Mouse (Mus musculus) G1E (cell line): ENCODE measurements around the gene Epb41l3. TPM values are rescaled to one million over a fixed set of nuclear protein-coding genes. Genes with fewer than 3 reads are reported as not detected.

Experiments used
- ATAC-seq: 2 replicates; pipeline ENCODE4 v1.8.0; 2016; ENCODE audit warnings: mild to moderate bottlenecking; ENCODE audit not compliant: insufficient number of reproducible peaks, poor library complexity, low FRiP score, severe bottlenecking; ENCODE audit errors: extremely low read depth
- DNase-seq: peaks from one replicate; pipeline ENCODE4 v3.0.0; 2012; ENCODE audit warnings: low spot score
- H3K27me3 ChIP-seq: 2 replicates; pipeline ENCODE4 v1.6.1; 2012; ENCODE audit warnings: mild to moderate bottlenecking, low read length, inconsistent platforms; ENCODE audit not compliant: insufficient read depth
- H3K36me3 ChIP-seq: replicated peaks from 2 replicates; pipeline ENCODE3; 2012; ENCODE audit warnings: mild to moderate bottlenecking, inconsistent platforms
- H3K4me1 ChIP-seq: 2 replicates; pipeline ENCODE4 v1.6.1; 2012; ENCODE audit warnings: low read depth, low read length, inconsistent platforms, mixed read lengths; ENCODE audit not compliant: insufficient read depth
- H3K4me3 ChIP-seq: 2 replicates; pipeline ENCODE4 v1.5.1; 2012; ENCODE audit warnings: low read depth, mild to moderate bottlenecking, inconsistent platforms, low read length, moderate library complexity, mixed read lengths
- H3K9me3 ChIP-seq: replicated peaks from 2 replicates; pipeline ENCODE4 v1.6.1; 2012; ENCODE audit warnings: inconsistent platforms
- CTCF ChIP-seq: IDR thresholded peaks from 2 replicates; pipeline ENCODE4 v1.5.1; 2012; ENCODE audit warnings: low read depth, low read length, inconsistent platforms, mixed read lengths
- GATA1 ChIP-seq: IDR thresholded peaks from 2 replicates; pipeline ENCODE4 v1.6.1; 2012; ENCODE audit warnings: borderline replicate concordance, low read length, inconsistent platforms, mixed read lengths
- GATA2 ChIP-seq: IDR thresholded peaks from 2 replicates; pipeline ENCODE4 v1.6.1; 2012; ENCODE audit warnings: low read depth, low read length, inconsistent platforms, borderline replicate concordance
- POLR2AphosphoS5 ChIP-seq: IDR thresholded peaks from 2 replicates; pipeline ENCODE4 v1.6.1; 2012; ENCODE audit warnings: low read depth, low read length, inconsistent platforms; ENCODE audit not compliant: insufficient replicate concordance
- TAL1 ChIP-seq: conservative IDR thresholded peaks from 2 replicates; pipeline ENCODE4 v1.6.1; 2012; ENCODE audit warnings: low read depth, low read length, inconsistent platforms, mixed read lengths
- polyA plus RNA-seq: library from polyadenylated mRNA; stranded (reverse); fragments of >175 nt; gene quantifications from 2 replicates; pipeline ENCODE4 v1.2.3, GENCODE M21; 2012
- total RNA-seq, 2 experiments: library from RNA; stranded (forward) in 1 of 2; stranded (reverse) in 1 of 2; fragments of 200-1000 nt in 1 of 2; fragments of >200 nt in 1 of 2; fragmentation: Nextera tagmentation in 1 of 2; gene quantifications; 2 replicates each; pipeline ENCODE4 v1.2.3; 2014 to 2017

Gene Epb41l3
- total and polyA plus RNA-seq, 3 experiments: 0.16 TPM; not detected in 2

- TF ChIP-seq GATA2 (no peak), CTCF (no peak), POLR2AphosphoS5 (no peak), GATA1 (no peak), TAL1 (no peak)
- DNase-seq: no peak
- Histone ChIP-seq H3K4me3 (no peak overlapping the region; the same call in 1 of the 2 replicates), H3K27me3 (no peaks in the 10 kb centered on the region), H3K36me3 (no peaks in the 10 kb centered on the region), H3K9me3 (peaks cover 58% of the 10 kb centered on the region), H3K4me1 (no peaks in the 10 kb centered on the region)
- no peak for ATAC-seq
Measured at GRCm38 (mm10) chr17:69265759-69266463, 190.4 kb downstream of the Epb41l3 start.

GRCm38 (mm10) chr17:69266936-69267335 is 191.5 kb downstream of the Epb41l3 start:
- DNase-seq (no peak), ATAC-seq (no peak)
- peaks cover 52% of the 10 kb centered on the region for H3K9me3 ChIP-seq
- H3K27me3 ChIP-seq: no peaks in the 10 kb centered on the region
- H3K36me3 ChIP-seq: no peaks in the 10 kb centered on the region
- TF ChIP-seq GATA1 (no peak), CTCF (no peak), POLR2AphosphoS5 (no peak), GATA2 (no peak), TAL1 (no peak)
- H3K4me3 ChIP-seq: no peak overlapping the region
- H3K4me1 ChIP-seq: no peaks in the 10 kb centered on the region

GRCm38 (mm10) chr17:69267526-69267925 is 192.0 kb downstream of the Epb41l3 start:
- Histone ChIP-seq H3K4me1 (no peaks in the 10 kb centered on the region), H3K9me3 (peaks cover 50% of the 10 kb centered on the region), H3K4me3 (no peak overlapping the region), H3K27me3 (no peaks in the 10 kb centered on the region), H3K36me3 (no peaks in the 10 kb centered on the region)
- ATAC-seq: no peak
- TF ChIP-seq TAL1 (no peak), GATA2 (no peak), GATA1 (no peak)
- DNase-seq: no peak

- TF ChIP-seq TAL1 (no peak), CTCF (no peak), POLR2AphosphoS5 (no peak), GATA2 (no peak), GATA1 (no peak)
- ATAC-seq: no peak
Measured at GRCm38 (mm10) chr17:69277362-69277761, 201.9 kb downstream of the Epb41l3 start.

GRCm38 (mm10) chr17:69284511-69284910 is 209.0 kb downstream of the Epb41l3 start:
- Histone ChIP-seq H3K36me3 (no peaks in the 10 kb centered on the region), H3K9me3 (peaks cover 69% of the 10 kb centered on the region), H3K27me3 (no peaks in the 10 kb centered on the region), H3K4me1 (no peaks in the 10 kb centered on the region), H3K4me3 (no peak overlapping the region)
- ATAC-seq: no peak
- TF ChIP-seq POLR2AphosphoS5 (no peak), CTCF (no peak), GATA2 (no peak), TAL1 (no peak), GATA1 (no peak)
- no peak for DNase-seq

More at GRCm38 (mm10) chr17:69277362-69277761, 201.9 kb downstream of the Epb41l3 start:
- Histone ChIP-seq H3K4me1 (no peaks in the 10 kb centered on the region), H3K27me3 (no peaks in the 10 kb centered on the region), H3K36me3 (no peaks in the 10 kb centered on the region), H3K4me3 (no peak overlapping the region), H3K9me3 (peaks cover 37% of the 10 kb centered on the region)
- DNase-seq: no peak

GRCm38 (mm10) chr17:69288130-69288529 is 212.6 kb downstream of the Epb41l3 start:
- no peak for TF ChIP-seq TAL1
- TF ChIP-seq GATA1: no peak
- TF ChIP-seq POLR2AphosphoS5: no peak
- TF ChIP-seq GATA2: no peak
- no peak for TF ChIP-seq CTCF
- Histone ChIP-seq H3K36me3 (no peaks in the 10 kb centered on the region), H3K4me1 (no peaks in the 10 kb centered on the region), H3K9me3 (peaks cover 68% of the 10 kb centered on the region), H3K4me3 (peak overlapping the region; percentile 43), H3K27me3 (no peaks in the 10 kb centered on the region)
- DNase-seq (no peak), ATAC-seq (no peak)
